Mouse (Mus musculus) neutrophil, adult 65 days (primary cell): ENCODE results near the gene Pramef25. TPM values are rescaled to one million over a fixed set of nuclear protein-coding genes. Genes with fewer than 3 reads are reported as not detected.

Source experiments
- total RNA-seq: library from RNA; stranded (reverse); gene quantifications from 2 replicates; pipeline ENCODE4 v1.2.4, GENCODE M21; 2023

The Pramef25 gene
- total RNA-seq: not detected in 2 replicates

DNA sequence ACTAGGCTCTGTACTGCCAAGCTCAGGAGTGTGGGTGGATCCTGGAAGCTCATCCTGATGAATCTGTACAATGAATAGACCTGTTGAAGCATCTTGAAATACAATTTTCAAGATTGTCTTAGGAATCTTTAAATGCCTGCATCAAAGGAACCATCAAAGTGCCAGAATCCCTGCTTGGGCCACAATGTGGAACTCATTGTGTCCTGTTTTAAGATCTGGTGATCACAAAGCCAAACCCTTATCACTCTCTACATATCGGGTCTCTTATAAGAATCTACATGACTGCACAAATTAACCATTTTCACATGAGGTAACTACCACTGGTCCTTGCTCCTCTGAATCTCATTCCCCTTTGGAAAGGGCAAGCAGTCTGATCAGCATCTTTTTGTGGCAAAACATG is at the start of gene Pramef25:
Gene Pramef25 (minus strand): TSS at position 101 of the 400 bp plus-strand sequence.

DNA sequence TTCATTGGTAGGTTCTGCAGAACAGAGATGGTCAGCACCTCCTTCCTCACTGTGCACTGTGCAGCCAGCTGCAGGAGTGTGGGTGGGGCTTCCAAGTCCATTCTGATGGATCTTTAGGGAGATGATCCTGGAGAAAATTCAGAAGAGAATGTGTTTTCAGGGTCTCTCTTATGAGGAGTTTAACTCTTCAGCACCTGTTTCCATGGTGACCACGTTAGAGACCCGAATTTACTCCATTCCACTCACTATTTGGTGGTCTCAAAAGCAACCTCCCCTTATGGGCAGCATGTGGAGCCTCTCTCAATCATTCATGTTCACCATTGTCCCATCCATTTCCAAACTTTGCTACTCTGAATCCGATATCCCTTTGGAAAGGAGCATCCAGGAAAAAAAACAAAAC is 43.5 kb upstream of the Pramef25 start, which contains the start of gene Pramef17:
Gene Pramef17 (minus strand): TSS at position 101 of the 400 bp plus-strand sequence.

DNA sequence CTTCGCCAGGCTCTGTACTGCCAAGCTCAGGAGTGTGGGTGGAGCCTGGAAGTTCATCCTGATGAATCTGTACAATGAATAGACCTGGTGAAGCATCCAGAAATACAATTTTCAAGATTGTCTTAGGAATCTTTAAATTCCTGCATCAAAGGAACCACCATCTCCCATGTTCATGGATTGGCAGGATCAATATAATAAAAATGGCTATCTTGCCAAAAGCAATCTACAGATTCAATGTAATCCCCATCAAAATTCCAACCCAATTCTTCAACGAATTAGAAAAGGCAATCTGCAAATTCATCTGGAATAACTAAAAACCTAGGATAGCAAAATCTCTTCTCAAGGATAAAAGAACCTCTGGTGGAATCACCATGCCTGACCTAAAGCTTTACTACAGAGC is 16.0 kb upstream of the Pramef25 start, which contains the start of gene Gm13101:
Gene Gm13101 (minus strand): TSS at position 101 of the 400 bp plus-strand sequence.

DNA sequence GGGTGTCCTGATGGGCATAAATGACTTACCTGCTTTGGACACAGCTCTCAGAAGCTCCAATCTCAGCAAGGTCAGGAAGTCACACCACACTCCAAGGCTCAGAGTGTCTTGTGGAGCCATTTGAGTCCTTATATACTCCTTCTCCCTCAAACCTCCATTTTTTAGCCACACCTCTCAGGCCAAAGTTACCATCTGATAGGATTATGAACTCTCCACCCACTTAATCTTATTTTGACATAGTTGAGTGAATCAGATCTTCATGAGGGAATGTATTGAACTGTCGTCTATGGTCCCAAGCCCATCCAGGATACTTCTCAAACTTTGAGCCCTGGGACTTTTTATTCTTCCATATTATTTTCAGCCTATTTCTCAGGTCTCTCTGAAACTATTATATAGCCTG is 50.5 kb downstream of the Pramef25 start, which contains the start of gene Pramef6:
Gene Pramef6 (minus strand): TSS at position 101 of the 400 bp plus-strand sequence.

Other genes starting within 250 kb of the Pramef25 start
- not detected in 2 replicates for gene Gm13089, start 248.3 kb downstream of the Pramef25 start, total RNA-seq
- gene Gm13078, start 231.6 kb downstream of the Pramef25 start, total RNA-seq: not detected in 2 replicates
- gene Gm13023, start 161.7 kb downstream of the Pramef25 start, total RNA-seq: not detected in 2 replicates
- gene Gm13084, start 134.9 kb downstream of the Pramef25 start, total RNA-seq: not detected in 2 replicates
- gene Gm13103, start 104.5 kb downstream of the Pramef25 start, total RNA-seq: not detected in 2 replicates
- not detected in 2 replicates for gene Pramef6, start 50.6 kb downstream of the Pramef25 start, total RNA-seq
- not detected in 2 replicates for gene Gm13101, start 15.9 kb upstream of the Pramef25 start, total RNA-seq
- gene Pramef17, start 43.4 kb upstream of the Pramef25 start, total RNA-seq: not detected in 2 replicates
- gene Pramel4, start 108.1 kb upstream of the Pramef25 start, total RNA-seq: not detected in 2 replicates
- not detected in 2 replicates for gene Gm13102, start 155.5 kb upstream of the Pramef25 start, total RNA-seq
- gene Oog3, start 211.6 kb upstream of the Pramef25 start, total RNA-seq: not detected in 2 replicates
- not detected in 2 replicates for gene Oog2, start 239.7 kb upstream of the Pramef25 start, total RNA-seq